Mouse (Mus musculus): ENCODE measurements around the gene Gpx3.

The Gpx3 gene

GRCm38 (mm10) chr11:54879922-54880321 is 22.3 kb upstream of the Gpx3 start:
- WGBS = 91% methylated on average over 10 of the region's 10 CpGs

DNA sequence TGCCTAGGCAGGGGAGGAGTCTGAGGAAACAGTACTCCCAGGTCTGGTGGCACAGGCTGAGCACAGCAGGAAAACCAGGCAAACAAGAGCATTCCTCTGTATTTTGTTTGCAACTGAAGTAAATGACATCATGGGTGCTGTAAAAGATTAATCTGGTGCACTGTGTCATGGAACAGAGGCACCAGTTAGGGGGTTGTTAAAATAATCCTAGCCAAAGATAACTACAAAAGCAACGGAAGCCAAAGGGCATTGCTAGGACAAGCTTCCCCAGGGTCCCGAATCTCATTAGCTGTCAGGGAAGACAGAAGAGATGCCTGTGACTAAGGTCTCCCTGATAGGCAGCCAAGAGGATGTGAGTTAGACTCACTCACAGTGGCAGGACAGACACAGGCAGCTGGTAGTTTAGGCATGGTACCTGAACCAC is 21.2 kb upstream of the Gpx3 start:
- WGBS = 53% methylated on average over 2 of the region's 2 CpGs

GRCm38 (mm10) chr11:54882671-54883070 is 19.6 kb upstream of the Gpx3 start:
- 75% methylated on average over 8 of the region's 8 CpGs for WGBS

DNA sequence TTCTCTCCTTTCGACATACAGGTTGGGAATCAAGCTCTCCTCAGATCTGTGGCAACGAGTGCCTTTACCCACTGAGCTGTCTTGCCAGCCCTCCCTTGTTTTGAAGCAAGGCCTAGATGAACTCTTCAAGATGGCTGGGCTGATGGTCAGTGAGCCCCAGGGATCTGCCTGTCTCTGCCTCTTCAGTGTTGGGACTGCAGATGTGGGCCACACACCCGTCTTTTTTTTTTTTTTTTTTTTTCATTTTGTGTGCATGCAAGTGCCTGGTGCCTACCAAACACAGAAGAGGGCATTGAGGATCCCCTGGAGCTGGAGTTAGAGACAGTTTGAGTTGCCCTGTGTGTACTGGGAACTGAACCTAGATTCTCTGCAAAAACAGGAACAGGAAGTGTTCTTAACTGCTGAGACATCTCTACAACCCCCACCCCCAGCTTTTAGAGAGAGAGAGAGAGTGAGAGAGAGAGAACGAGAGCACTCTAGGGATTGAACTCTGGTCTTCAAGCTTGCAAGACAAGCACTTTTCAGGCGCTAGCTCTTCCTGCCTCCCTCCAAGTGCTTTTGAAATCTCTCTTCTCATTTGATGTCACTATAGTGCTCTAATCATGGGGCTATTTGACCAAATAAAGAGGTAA is 17.9 kb upstream of the Gpx3 start:
- WGBS = 79% methylated on average over 5 of the region's 5 CpGs

GRCm38 (mm10) chr11:54884937-54885336 is 17.3 kb upstream of the Gpx3 start:
- 45% methylated on average over 5 of the region's 5 CpGs for WGBS

GRCm38 (mm10) chr11:54885406-54885805 is 16.8 kb upstream of the Gpx3 start:
- WGBS = 92% methylated on average over 2 of the region's 2 CpGs

- WGBS = 75% methylated on average over 6 of the region's 6 CpGs
These were observed 14.3 kb upstream of the Gpx3 start for GRCm38 (mm10) chr11:54887927-54888326.

GRCm38 (mm10) chr11:54891341-54891740 is 10.9 kb upstream of the Gpx3 start:
- 91% methylated on average over 5 of the region's 5 CpGs for WGBS

GRCm38 (mm10) chr11:54892091-54892490 is 10.2 kb upstream of the Gpx3 start:
- 83% methylated on average over 7 of the region's 7 CpGs for WGBS

- 84% methylated on average over 9 of the region's 9 CpGs for WGBS
These were observed 7.7 kb upstream of the Gpx3 start for GRCm38 (mm10) chr11:54894589-54894988.

DNA sequence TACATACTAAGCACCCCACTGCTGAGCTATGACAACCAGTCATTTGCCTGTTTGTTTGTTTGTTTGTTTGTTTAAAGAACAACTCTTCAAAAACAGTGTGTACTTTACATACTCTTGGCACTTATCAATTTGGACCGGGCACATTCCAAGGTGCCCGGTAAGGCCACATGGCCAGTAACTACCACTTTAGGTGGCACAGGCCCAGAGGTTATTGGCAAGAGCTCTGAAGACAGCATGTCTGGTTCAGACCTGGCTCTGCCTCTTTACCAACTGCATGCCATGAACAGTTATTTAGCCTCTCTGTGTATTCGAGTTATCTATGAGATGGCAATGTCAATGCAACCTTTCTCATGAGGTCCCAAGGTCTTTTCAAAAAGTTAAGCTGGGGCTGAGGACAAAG is 5.6 kb upstream of the Gpx3 start:
- 76% methylated on average over 3 of the region's 3 CpGs for WGBS

DNA sequence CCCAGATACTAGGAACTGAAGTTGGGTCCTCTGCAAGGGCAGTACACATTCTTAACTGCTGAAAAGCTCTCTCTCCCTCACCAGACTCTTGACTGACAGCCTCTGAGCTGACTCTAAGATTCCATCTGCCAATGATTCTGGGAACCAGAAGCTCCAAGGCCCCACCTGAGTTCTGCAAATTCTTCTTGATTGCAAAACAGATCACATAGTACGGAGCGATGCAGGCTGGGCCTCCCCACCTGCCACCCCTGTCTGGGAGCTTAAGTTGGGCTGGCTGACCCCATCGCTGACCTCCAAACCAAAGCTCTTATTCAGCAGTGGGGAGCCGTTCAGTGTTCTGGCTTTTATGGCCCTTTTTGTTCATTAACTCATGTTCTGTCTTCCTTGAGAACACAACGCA is 4.8 kb upstream of the Gpx3 start:
- 92% methylated on average over 5 of the region's 5 CpGs for WGBS

DNA sequence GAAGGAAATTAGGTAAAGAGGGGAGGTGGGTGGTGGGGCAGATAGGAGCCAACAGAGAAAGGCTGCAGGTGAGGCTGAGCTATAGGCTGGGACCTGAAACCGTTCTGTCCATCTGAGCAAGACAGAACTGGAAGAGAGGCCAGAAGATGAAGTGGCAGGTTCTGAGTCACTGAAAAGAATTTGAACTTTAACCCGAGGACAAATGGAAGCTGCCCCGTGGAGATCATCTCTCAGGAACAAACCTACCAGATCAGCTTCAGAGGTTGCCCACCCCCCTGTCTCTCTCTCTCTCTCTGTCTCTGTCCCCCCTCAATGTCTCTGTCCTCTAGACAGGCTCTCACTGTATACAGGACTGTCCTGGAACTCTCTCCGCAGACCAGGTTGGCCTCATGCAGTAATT is 2.6 kb upstream of the Gpx3 start:
- WGBS = 93% methylated on average over 4 of the region's 4 CpGs

GRCm38 (mm10) chr11:54903339-54903738 is 1.1 kb downstream of the Gpx3 start:
- WGBS = 82% methylated on average over 5 of the region's 5 CpGs

GRCm38 (mm10) chr11:54903940-54904706 is 1.9 kb downstream of the Gpx3 start:
- WGBS = 80% methylated on average over 4 of the region's 4 CpGs

DNA sequence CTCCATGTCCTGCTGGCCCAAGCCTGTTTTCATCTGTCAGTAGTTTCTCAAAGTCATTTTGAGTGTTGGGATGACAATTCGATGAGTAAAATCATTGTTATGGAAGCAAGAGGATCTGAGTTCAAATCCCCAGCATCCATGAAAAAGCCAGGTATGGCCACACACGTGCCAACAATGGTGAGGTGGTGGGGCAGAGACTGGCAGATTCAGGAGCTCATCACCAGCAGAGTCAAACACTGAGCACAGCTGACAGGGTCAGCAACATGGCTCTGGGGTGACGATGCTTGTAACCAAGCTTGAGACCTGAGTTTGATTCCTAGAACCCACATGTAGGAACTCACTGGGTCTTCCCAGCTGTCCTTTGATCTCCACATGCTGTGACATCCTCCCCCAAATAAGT is 2.8 kb downstream of the Gpx3 start:
- 94% methylated on average over 3 of the region's 3 CpGs for WGBS

DNA sequence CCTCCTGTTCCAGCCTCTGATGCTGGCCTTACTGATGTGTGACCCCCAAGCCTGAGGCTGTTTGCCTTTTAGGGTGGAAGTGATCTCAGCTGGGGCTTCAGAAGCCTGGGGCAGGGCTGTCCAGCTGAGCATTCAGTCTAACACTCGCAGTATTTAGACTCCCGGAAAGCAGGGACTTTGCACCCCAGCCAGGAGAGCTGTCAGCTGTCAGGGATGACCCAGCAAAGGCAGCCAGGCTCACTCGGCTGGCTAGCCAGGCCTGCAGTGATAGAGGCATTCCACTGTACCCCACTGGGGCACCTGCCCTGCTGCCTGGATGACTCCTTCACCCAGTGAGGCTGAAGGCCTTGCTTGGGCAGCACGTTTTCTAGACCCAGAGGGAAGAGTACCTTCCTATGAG is 3.7 kb downstream of the Gpx3 start:
- 76% methylated on average over 4 of the region's 4 CpGs for WGBS

GRCm38 (mm10) chr11:54906466-54906865 is 4.2 kb downstream of the Gpx3 start:
- 63% methylated on average over 4 of the region's 4 CpGs for WGBS

- WGBS = 97% methylated on average over 5 of the region's 5 CpGs
These were observed 5.0 kb downstream of the Gpx3 start for GRCm38 (mm10) chr11:54907259-54907658.

DNA sequence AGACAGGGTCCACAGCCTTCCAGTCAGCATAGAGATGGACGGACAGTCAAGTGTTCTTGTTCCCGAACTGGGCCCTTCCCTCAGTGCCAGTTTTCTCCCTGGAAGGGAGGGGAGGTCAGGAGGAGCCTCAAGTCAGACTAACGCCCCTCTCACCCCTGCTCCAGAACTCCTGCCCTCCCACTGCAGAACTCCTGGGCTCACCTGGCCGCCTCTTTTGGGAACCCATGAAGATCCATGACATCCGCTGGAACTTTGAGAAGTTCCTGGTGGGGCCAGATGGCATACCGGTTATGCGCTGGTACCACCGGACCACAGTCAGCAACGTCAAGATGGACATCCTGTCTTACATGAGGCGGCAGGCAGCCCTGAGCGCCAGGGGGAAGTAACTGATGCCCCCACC is 7.0 kb downstream of the Gpx3 start:
- WGBS = 91% methylated on average over 11 of the region's 11 CpGs

DNA sequence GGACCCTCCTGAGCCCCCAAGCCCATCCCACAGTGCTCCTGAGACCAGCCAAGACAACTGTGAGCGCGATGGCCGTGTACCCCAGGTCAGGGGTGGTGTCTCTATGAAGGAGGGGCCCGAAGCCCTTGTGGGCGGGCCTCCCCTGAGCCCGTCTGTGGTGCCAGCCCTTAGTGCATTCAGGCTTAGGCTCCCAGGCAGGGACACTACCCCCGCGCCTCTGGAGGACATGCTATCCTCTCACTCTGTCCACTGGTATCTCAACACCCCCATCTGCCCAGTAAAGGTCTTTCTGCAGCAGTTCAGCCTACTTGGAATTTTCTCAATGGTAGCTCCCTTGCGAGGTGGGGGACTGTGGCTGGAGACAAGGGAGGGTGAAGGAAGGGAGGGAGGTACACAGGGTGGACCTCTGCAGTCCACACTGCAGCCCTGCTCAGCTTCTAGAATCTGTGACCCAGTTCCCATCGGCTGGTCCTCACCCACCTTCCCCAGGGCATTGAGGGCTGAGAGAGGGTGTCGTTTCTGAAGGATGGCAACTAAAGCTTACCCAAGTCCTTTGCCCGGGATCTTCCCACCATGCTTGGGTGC is 7.9 kb downstream of the Gpx3 start:
- WGBS = 88% methylated on average over 12 of the region's 12 CpGs

GRCm38 (mm10) chr11:54911201-54911600 is 8.9 kb downstream of the Gpx3 start:
- WGBS = 93% methylated on average over 3 of the region's 3 CpGs

All from cerebral cortex, adult 2 months (tissue).